Mouse (Mus musculus) cerebellum, postnatal 4 days (tissue): ENCODE measurements at regions not wholly inside any gene's neighbourhood (a gene's known extent, or its start where the extent isn't known, plus 50 kb on each side); places are given as distances from the start of the nearest gene placed in this dataset.

Experiments
- DNase-seq, 2 experiments: peaks; one replicate each; pipeline ENCODE4 v3.0.0; 2022; ENCODE audit warnings: low spot score in 2 of 2, mixed read lengths in 1 of 2

DNA sequence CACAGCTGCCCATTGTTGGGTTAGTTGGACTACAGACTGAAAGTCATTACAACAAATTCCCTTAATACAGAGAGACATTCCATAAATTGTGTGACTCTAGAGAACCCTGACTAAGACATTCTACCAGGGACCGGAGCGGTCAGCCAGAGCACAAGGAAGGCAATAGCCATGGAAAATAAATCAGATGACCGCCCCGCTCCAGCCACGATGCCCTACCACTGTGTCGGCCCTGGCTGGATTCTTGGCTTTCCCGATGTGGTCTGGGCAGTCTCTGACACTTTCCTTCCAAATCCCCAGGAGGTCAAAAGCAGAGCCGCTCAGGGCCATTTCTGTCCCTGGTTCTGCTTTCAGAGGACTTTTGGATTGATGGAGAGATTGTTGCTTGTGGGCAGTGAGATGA is 57.8 kb downstream of the Lsm3 start:
- DNase-seq = no peak

DNA sequence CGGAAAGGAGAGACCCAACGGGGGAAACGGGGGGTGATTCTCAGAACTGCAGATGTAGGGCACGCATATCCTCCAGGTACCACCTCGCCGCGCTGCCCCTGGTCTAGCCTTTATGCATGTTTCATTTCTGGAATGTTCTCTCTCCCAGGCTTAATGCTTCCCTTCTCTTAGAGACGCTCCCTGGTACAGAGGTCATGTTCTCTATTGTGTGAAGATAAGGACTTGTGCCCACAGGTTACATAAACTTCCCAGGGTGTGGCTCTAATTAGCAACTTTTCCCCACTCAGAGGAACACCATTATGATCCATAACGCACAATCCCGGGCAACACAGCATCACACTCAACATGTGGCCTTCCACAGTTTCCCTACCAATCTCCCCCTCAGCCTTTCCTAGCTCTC is 58.7 kb downstream of the Lsm3 start:
- no peak for DNase-seq

DNA sequence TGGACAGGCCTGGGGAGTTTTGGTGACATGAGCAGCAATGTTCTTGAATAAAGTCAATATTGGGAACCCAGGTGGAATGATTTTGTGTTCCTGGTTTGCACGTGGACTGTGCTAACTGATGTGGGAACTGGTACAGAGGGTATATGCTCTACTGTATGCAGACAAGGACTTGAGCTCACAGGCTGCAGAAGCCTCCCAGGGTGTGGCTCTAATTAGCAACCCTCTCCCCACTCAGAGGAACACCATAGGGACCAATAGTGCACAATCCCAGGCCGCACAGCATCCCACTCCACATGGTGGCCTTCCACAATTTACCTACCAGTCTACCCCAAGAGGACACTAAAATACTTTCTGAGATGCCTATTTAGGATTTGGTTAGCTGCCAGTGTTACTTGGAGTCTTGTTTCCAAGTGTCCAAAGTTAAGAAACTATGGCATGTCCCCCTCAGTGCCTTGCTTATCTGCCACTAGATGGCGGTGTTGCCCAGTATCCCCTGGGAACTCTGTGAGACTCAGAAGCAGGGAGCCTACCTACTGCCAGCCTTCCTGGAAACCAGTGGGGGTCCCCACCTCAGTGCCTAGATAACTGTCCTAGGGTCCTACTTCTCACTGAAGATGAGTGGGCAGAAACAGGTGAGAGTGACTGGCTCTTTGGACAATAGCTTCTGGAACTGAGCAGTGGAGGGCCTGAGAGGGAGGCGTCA is 60.1 kb downstream of the Lsm3 start:
- peak; percentile 39 to 68 for DNase-seq

DNA sequence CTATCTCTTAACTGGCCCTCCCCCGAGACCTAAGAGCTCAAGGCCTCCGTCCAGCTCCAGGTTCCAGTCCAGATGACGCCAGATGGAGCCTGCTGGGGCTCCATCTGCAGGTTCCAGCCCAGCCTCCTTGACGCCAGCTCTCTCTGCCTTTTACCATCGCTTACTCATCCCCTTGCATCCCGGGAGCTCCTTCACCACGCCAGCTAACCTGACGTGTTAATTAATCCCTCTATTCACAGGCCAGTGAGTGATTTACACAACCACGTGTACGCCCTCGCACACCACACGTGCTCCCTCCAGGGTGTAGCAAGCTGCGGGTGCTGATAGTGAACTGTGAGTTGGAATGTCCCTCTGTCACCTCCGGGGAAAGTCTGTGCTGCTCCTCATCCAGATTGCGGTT is 61.2 kb downstream of the Lsm3 start:
- peak in 1 of 2 experiments; percentile 44 for DNase-seq

DNA sequence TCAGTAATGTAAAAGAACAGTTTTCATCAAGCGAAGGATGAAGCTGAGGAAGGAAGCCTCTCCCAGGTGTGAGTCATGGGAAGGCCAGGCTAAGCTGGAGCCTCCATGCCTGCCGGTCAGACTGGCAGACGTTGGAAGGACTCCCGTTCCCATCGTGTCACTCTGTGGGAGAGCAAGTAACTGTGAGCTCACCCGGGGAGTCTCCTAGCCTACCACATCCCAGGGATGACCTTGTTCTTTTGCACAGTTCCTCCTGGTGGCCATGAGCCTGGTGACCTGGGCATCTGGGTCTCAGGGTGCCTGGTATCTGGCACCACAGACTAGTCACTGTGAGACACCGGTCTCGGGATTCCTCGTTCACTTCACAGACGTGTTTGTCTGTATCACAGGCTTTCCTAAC is 63.9 kb downstream of the Lsm3 start:
- DNase-seq = no peak

DNA sequence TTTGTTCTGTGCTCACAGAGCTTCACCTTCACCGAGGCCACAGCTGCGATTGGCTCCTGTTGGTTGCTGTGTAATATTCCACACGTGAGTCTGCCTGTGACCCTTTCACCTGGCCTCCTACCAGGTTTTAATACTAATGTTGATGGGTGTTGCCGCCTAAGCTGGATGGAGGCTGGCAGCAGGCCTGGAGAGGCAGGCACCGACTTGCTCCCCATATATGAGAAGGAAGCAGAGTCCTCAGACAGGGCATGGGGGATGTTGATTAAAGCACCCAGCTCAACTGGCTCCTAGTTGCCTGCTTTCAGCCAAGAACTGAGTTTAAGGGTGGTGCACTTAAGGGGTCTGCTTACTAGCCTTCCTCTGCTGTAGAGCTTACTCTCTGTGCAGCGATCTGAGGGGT is 64.9 kb downstream of the Lsm3 start:
- no peak for DNase-seq

DNA sequence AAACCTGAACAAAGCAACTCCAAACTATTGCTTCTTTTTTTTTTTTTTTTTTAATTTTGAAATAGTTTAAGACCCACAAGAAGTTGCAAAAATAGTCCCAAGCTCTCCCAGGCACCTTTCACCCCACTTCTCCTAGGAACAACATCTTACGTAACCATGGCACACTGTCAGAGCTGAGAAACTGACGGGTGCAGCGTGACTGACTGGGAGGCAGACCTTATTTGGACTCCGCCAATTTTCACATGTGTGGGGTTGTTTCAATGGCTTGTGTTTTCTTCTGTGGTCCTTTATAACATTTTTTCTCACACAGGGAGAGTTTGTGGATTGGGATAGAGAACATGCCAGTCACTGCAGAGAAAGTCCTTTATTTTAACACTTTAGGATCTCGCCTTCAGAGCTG is 66.6 kb downstream of the Lsm3 start:
- DNase-seq = no peak

DNA sequence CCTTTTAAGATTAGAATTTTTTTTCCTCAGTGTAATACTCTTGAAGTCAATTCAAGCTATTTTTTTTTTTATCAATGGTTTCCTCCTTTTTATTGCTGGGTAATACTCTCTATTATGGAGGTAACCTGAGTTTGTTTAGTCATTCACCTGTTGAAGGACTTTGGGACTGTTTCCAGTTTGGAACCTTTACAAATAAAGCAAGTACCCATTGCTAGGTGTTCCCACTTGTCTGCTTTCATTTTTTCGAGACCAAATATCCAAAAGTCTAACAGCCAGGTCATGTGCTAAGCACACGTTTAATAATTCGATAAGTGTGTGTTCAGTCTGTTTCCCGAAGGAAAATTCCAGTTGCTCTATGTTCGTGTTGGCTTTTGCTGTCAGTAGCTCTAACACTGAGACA is 67.6 kb downstream of the Lsm3 start:
- no peak for DNase-seq

DNA sequence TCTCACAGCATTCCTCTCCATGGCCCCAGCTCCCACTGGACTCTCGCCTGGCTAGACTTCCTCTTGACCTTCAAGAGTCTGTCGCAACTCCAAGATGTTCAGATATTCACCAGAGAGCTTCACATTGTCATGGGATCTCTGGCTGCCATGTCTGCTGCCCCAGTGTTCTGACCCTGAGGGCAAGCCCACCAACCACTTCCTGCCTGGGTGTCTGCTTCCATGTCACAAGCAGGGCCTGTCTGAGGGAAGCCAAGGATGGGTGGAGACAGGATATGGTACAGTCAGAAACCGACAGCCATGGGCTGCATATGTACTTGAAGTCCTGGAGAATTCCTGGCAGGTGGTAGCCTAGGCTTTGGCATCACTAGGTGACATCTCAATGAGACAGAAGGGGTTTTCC is 69.8 kb downstream of the Lsm3 start:
- no peak for DNase-seq

DNA sequence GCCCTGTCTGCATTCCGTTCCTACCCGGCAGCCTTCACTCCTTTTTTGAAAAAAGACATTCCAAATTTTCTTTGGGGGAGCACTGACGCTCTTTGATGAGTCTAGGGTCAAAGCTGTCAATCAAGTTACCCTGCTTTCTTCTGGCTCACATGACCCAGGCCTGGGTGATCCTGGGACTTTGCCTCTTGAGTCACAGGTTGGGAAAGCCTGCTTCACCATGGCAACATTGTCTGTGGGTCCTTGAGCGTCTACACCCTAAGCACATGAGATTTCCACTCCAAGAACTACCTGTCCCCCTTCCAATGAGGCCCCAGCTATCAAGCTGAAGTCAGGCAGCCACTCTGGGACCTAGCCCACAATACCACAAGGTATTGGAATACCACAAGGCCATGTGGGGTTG is 73.5 kb downstream of the Lsm3 start:
- DNase-seq = no peak

DNA sequence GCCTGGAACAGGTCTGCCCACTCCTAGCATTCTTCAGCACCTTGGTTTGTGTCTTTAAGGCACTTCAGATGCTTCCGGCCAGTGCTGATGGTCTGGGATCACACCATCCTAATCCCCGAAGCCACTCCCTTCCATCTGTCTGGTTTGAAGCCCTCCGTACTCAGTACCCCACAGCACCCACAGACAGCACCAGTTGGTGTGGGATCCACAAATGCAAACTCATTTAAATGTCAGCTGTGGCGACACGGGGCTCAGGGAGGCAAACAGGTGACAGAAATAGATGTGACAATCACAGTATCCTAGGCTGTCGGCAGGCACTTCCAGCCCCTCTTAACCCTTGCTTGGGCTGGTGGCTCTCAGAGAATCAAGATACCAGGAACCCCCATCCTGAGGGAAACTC is 74.7 kb downstream of the Lsm3 start:
- DNase-seq = no peak

DNA sequence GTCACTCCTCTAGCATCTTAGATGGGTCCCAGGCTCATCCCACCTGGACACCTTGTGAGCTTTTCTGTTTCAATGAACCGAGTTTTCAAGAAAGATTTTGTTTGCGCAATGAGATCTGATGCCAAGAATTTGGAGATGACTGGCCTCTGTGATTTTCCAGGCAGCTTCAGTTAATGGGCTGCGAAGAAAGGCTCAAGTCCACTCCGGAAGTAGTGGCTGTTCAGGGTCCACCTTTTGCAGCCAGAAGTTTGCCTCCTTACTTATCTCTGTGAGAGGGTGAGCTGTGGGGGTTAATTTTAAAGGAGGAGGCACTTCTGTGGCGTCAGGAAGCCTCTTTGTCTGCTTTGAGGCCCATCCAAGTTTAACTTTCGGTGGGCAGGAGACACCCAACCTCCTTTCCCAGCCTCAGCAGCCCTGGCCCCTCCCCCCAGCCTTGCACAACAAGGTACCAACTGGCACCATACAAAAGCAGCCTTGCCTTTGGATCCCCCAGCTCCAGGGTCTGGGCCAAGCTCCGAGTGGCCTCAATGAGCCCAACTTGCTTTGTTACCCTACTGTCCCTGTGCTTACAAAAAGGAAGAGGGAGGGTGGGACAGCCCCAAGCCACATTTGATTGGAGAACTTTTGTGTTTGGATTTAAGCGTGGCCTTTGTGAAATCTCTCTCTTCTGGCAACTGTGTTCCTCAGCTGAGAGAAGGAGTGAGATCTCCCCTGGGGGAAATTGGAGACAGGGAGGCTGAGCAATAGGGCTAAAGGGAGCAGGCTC is 75.3 kb downstream of the Lsm3 start:
- DNase-seq = no peak

DNA sequence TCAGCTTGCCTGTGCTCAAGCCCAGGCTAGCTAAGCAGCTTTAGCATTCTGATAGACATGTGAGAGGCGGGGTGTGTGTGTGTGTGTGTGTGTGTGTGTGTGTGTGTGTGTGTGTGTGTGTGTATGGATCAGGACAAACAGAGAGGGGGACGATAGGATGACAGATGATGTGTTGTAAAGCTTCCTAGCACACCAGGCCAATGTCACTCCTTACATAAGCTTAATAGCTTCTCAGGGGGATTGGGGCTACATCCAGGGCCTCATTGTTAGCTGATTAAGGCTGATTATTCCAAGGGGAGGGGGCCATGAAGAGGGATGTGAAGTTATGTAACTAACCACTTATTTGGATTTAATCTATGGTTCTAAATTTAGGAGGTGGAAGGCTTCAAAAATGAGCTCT is 76.9 kb downstream of the Lsm3 start:
- no peak for DNase-seq

DNA sequence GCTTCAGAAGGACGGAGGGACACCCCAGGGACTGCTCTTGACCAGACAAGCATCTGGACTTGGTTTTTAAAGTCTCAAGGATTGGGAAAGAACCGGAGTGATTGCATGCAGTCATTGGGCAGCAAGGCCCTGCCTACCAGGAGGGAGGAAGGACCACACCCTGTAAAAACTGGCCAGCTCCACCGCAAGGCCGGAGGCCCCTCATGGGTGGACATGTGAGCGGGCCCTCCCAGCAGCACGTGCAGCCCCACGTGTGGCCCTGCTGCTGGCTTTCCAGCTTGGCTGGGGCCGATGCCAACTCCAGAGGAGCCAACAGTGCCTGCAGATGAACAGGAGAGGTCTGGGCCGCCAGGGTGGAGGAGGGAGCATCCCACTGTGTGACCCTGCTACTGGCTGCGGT is 83.2 kb downstream of the Lsm3 start:
- peak; percentile 49 to 77 for DNase-seq

DNA sequence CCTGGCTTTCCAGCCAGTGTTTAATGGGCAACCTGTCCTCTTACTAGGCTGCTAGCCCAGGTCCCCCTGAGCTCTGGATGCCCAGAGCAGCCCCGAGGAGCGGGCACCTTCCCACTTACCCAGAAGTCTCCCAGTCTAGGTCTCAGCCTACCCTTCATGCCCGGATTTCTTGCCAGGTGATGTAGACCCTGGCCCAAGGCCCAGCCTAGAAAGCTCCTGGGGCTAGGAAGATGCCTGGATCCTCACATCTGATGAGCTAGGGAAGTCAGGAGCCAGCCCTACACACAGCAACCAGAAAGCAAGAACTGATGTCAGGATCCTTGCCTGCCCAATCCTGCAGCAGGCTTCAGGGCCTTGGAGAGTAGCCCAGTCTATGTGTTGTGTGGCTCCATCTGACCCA is 83.7 kb upstream of the Slc6a6 start:
- no peak for DNase-seq

DNA sequence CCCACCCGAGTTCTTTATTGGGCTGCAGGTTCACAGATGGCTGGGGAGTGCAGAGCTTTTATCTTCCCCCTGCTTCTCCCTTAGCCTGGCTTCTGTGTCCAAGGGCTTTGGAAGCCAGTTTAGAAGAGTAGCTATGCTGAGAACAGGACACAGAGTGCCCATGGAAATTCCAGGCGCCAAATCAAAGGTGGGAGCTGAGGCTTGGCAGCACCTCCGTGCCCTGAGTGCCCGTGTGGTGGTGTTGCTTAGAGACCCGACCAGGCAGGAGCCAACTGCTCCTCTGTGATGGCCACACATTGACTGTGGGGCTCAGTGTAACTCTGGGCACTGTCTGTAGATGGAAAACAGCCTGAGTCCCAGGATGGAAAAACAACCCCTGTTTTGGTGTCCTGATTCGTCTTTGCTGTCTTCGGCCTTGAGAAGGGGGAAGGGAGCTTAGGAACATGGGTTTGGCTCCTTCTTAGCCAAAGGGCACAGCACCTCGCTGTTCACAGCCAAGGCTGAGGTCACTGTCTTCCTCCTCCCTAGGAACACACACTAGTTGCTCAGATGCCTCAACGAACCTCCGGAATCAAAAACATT is 77.1 kb upstream of the Slc6a6 start:
- no peak for DNase-seq

DNA sequence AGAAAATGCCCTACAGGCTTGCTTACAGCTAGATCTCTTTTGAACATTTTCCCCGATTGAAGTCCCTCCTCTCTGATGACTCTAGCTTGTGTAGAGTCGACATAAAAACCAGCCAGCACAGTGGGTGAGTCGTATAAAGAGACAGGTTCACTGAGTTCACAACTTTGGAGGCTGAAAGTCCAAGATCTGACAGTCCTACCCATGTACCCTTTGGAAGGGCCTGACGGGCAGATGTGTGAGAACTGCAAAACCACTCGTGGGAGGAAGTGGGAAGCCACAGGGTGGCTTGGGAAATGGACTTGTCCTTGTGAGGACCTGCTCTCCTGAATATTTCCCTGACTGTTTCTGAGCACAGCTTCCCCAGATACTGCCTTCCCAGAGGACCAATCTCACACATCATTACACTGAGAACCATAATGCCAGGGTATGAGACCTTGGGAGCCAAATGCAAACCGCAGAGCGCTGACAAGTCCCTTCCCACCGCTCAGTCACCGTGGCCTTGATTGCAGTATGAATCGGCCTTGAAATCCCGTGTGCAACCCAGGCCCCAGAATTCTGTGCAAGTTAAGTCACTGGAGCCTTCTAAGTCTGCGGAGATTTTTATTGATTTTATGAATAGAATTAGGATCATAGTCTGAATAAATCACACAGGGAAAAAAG is 76.1 kb upstream of the Slc6a6 start:
- no peak for DNase-seq

DNA sequence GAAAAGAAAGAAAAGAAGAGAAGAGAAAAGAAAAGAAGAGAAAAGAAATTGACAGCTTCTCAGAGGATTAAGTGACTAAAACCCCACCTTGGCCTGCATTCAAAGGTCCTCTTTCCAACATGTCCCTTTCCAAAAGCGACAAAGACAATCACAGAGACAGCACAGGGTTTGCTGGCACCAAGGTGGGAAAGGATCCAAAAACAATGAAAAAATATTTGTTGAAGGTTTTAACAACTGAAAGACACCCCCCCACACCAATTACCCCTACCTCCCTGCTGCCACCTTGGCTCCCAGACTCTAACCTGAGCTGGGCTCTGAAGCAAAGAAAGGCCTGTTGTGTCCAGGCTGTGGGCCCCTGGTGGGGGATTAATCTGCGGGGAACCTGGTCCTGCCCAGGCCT is 74.2 kb upstream of the Slc6a6 start:
- no peak for DNase-seq

DNA sequence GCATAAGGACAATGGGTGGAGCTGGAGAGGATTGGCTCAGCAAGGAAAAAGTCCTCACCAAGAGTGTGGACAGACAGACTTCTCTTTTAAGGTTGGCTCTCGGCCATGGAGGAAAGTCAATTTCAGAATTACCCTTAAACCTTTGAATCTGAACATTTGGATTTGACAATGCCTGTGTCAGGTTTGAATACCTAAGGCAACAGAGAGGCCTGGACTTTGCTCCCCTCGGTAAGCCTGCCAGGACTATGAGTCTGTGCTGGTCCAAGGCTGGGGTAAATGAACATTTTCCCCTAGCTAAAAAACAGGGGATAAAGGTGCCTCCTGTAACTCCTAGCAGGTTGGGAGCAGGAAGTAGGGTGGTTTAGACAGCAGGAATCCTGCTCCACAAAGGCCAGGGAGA is 68.8 kb upstream of the Slc6a6 start:
- no peak for DNase-seq

DNA sequence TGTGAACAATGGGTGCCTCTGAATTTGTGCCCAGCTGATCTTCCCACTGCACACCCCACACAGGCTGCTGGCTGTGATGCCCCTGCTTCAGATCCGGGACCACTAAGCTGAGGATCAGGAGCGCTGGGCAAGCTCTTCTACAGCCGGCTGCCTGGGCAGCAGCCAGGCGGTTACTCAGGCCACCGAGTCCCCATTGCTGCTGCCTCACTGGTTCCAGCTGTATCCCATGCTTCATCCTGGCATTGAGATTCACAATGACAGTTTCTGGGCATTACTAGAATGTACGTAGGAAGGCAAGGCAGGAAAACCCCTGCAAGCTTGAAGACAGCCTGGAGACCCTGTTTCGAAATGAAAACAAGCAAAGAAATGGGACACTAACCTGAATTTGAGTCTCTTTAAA is 67.3 kb upstream of the Slc6a6 start:
- DNase-seq = peak in 1 of 2 experiments; percentile 74

DNA sequence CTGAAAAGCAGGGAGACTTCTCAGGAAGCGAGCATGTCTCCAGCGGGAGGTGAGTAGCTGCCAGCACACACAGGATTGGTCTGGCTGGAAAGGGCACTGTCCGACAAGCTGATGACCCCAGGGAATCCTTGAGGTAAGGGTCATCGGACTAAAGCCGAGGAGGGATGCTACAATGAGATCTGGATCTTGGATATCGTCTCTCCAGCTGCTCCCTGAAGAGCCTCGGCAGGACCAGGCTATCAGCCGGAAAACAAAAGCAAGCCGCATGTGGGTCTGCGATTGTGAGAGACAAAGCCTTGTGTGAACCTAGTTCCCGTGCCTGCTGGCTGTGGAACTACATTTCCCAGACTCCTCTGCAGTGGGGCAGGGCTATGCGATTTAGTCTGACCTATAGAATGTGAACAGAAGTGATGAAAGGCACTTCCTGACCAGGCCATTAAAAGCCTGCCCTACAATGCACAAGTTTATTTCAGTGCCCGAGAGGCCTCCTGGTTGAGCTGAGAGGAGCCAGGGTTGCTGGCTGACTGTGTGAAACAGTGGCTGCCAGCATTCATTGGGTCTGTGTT is 66.7 kb upstream of the Slc6a6 start:
- DNase-seq = peak in 1 of 2 experiments; percentile 60

DNA sequence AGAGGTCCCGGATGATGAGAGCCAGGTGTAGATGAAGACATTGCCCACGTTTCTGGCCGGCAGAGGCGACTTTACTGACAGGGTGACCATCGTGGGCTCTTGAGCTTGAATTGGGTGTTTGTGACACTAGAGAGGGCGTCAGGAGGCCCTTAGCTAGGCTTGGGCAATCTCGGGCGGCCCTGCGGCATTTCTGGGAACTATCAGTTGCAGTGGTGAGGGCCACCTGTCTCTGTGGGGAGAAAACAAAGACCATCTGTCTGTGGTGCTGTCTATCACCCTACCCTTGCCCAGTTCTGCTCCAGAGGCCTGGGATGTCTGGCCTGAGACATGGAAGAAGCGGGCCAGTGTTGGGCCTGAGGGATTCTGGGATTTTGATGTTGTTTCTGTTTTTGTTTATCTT is 66.2 kb upstream of the Slc6a6 start:
- DNase-seq = no peak
